Mouse (Mus musculus): ENCODE measurements around the gene Chsy1. TPM values are rescaled to one million over a fixed set of nuclear protein-coding genes. Genes with fewer than 3 reads are reported as not detected.
"Not testable (repeated sequence)": the region's sequence is repeated elsewhere in the genome, so short reads cannot be mapped to it uniquely, and the experiment has no call there.

Chsy1 gene
- total RNA-seq, 2 experiments from 2014 or later, result 2.9 to 3.4 TPM

DNA sequence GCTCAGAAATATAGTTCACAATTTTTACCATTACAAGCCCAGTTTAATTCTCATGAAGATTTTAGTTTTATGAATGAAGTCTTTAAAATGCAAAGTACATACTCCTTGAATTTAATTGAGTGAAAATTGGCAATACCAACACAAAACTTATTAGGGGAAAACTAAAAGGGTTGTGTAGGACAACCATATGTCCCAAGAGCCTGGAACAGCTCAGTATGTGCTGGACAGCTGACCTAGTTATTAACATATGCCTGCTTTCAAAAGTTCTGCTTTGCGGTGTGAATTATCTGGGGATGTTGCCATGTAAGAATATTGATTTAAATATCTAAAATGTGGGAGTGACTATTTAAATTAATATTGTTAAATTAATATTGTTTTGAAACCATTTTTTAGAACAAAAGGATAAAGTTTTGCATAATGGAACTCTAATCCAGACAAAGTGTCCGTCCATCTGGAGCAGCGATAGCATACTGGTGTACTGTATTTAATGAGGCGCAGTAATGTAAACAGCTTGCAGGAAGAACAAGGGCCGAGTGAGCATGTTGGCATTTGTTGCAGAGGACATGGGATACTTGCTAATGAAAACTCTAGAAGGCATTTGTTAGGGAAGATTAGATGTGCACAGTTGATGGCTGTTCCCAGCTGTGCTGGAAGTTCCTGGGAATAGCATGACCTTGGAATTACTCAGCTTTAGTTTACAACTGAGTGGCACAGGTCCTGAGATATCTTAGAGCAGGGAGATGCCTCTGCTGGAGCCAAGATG lies 55.9 kb downstream of the Chsy1 start:
- no peak for DNase-seq
- intact Hi-C loops (cut with DNase I), result no loop called here

DNA sequence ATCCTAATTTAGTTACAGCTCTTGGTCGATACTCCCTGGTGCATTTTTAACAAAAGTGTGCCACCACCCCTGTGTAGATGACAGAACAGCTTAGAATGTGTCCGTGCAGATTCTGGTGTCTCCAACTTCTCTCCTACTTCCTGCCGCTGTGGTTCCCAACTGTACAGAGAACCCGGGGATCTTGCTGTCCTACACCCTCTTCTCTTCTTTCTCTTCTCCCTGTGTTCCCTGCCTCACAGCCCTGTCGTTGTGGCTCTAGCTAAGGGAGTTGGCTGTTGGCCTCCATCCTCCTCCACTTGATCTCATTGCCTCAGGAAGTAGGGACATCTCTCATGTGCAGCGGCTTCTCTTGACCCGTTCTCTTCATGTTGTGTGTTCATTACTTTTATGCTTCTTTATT lies 59.6 kb downstream of the Chsy1 start:
- intact Hi-C loops (cut with DNase I), result no loop called here
- DNase-seq, result no peak

DNA sequence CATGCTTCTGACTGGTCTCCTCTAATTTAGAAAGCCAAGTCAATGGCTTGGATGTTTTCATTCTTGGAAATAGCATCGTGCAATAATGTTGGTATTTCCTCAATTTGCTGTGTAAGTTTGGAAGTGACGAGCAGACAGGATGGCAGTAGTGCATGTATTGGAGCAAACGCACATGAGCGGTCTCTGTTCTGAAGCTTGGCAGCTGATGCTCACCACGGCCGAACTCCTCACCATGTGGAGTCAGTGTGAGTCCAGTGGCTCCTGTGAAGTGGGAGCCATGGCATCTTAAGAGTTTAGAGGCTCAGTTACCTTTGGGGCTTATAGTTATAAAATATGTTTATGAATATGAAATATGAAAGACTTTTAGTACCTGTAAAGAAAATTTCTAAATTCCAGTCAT lies 60.2 kb downstream of the Chsy1 start:
- intact Hi-C loops (cut with DNase I), result no loop called here
- no peak for DNase-seq

GRCm38 (mm10) chr7:66170802-66171505 lies 61.6 kb downstream of the Chsy1 start:
- intact Hi-C loops (cut with DNase I), result no loop called here
- no peak for DNase-seq

- DNase-seq, result no peak
- intact Hi-C loops (cut with DNase I), result no loop called here
Observed at GRCm38 (mm10) chr7:66175738-66176137, 66.4 kb downstream of the Chsy1 start.

- intact Hi-C loops (cut with DNase I), result no loop called here
- DNase-seq, result no peak
Observed at GRCm38 (mm10) chr7:66176256-66176655, 66.9 kb downstream of the Chsy1 start.

DNA sequence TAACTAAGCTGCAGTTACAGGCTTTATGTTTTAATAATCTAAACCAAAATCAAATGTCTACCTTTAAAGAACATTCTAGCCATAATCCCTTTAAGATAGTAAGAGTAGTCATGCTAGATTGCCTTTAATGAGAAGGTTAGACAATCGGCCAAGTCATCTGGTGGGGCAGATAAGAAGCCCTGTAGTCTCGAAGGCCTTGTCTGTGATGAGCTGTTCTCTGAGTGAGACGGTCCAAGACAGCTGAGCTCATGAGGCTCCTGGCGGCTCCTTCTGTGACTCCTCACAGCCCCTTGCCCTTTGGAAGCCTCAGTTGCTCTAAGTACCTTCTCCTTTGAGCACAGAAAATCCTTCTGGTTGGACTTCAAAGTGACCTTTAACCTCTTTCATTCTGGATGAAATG lies 67.6 kb downstream of the Chsy1 start:
- intact Hi-C loops (cut with DNase I), result no loop called here
- no peak for DNase-seq

GRCm38 (mm10) chr7:66178101-66178500 lies 68.8 kb downstream of the Chsy1 start:
- no peak for DNase-seq
- intact Hi-C loops (cut with DNase I), result no loop called here

DNA sequence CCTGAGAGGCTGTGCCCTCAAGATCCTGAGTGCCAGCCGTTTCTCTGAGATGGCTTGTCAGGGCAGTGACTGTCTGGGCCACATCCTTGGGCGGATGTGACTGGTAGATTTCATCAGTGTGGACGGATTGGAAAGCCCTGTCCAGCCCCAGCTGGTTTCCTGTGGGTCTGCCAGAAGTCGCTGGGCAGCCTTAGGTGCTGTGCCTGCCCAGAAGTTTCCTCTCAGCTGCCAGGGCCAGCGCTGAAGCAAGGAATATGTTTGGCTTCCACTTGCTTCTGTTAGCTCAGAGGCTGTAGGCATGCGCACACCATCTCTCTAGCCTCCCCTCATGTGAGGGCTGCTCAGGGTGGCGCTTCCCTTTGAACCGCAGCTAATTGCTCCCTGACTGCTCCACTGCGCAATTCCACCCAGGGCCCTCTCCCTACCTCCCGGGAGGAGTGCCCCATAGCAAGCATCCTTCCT lies 69.8 kb downstream of the Chsy1 start:
- intact Hi-C loops (cut with DNase I), result no loop called here
- DNase-seq, result peak; percentile 27 to 38

DNA sequence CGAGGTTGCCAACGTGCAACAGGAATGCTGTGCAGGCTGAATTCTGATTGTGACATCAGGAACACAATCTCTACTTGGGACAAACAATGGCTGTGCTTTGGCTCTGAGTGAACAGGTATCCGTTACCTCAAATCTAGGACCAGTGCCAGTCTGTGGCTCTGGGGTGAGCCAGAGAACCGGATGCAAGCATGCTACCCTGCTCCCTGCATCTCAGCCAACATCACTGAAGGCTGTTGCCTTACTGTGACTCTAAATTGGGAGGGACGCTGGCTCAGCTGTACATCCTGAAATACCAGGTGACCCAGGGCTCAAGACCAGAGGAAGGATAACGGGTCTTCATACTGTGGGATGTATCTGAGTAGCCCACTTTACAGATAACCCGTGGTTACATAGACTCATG lies 70.4 kb downstream of the Chsy1 start:
- intact Hi-C loops (cut with DNase I), result no loop called here
- DNase-seq, result no peak

DNA sequence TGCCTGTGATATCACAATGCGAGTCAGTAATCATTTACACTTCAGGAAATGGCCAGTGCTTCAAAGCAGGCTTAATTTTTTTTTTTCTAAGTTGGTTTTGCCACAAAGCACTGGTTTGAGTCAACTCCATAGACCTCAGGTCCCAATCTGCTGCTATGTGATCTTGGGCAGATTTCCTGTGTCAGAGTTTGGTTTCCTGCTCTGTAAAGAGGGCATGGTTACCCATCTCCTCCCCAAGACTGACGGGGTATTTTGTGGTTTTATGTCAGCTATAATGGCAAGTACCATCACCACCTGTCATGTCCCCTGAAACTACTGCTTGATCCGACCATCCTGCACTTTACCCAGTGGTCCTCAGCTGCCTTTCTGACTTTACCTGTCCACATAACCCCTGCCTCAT lies 70.9 kb downstream of the Chsy1 start:
- intact Hi-C loops (cut with DNase I), result no loop called here

GRCm38 (mm10) chr7:66180711-66181365 lies 71.5 kb downstream of the Chsy1 start:
- DNase-seq, result no peak
- intact Hi-C loops (cut with DNase I), result no loop called here

More for the DNA sequence above, 70.9 kb downstream of the Chsy1 start:
- no peak for DNase-seq

GRCm38 (mm10) chr7:66182075-66182715 lies 72.9 kb downstream of the Chsy1 start:
- intact Hi-C loops (cut with DNase I), result no loop called here
- no peak for DNase-seq

- DNase-seq, result no peak
- intact Hi-C loops (cut with DNase I), result no loop called here
Observed at GRCm38 (mm10) chr7:66183404-66183803, 74.1 kb downstream of the Chsy1 start.

- intact Hi-C loops (cut with DNase I), result no loop called here
Observed at GRCm38 (mm10) chr7:66184026-66184425, 74.7 kb downstream of the Chsy1 start.

GRCm38 (mm10) chr7:66185370-66185769 lies 76.1 kb downstream of the Chsy1 start:
- no peak for DNase-seq
- intact Hi-C loops (cut with DNase I), result no loop called here

More at GRCm38 (mm10) chr7:66184026-66184425, 74.7 kb downstream of the Chsy1 start:
- DNase-seq, result no peak

DNA sequence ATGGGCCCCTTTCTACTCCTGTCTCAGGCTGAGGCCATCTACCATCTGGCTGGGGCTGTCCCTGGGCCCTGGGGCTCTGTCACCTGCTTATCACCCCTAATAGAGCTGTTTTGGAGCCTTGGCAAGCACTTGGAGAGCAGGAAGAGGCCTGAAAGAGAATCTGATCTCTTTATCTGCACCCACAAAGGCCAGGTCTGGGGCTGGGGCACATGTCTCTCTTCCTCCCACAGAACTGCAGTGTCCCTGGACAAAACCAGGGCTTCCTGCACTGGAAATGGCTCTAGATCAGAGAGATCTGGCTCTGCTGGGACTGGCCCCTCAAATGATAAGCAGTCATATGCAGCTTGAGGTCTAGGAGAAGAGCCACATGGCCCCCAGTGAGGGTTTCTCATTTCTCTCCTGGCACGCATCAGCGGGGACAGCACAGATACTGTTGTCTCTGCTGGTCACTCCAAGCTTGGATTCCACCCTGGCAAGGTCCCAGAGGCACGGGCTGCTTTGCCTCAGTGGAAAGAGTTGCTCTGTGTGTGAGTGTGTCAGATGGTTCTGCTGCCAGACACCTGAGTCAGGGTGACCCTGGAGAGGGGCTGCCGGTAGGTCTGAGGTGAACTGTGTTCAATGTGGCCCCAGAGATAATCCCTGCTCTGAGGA lies 78.4 kb downstream of the Chsy1 start:
- intact Hi-C loops (cut with DNase I), result no loop called here
- DNase-seq, result no peak

DNA sequence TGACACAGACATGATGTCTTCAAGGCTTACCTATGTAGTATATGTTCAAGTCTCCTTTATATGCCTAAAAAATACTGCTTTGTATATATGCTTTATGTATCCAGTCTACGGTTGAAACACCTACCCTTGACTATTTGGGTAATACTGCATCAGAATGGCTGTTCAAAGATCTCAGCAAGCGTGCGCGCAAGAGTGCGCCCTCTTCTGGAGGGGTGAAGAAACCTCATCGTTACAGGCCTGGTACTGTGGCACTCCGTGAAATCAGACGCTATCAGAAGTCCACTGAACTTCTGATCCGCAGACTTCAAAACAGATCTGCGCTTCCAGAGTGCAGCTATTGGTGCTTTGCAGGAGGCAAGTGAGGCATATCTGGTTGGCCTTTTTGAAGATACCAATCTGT lies 81.1 kb downstream of the Chsy1 start:
- intact Hi-C loops (cut with DNase I), result not testable (repeated sequence)

GRCm38 (mm10) chr7:66194511-66194910 lies 85.2 kb downstream of the Chsy1 start:
- intact Hi-C loops (cut with DNase I), result no loop called here
- no peak for DNase-seq

More for the DNA sequence above, 81.1 kb downstream of the Chsy1 start:
- DNase-seq, result not testable (repeated sequence)

DNA sequence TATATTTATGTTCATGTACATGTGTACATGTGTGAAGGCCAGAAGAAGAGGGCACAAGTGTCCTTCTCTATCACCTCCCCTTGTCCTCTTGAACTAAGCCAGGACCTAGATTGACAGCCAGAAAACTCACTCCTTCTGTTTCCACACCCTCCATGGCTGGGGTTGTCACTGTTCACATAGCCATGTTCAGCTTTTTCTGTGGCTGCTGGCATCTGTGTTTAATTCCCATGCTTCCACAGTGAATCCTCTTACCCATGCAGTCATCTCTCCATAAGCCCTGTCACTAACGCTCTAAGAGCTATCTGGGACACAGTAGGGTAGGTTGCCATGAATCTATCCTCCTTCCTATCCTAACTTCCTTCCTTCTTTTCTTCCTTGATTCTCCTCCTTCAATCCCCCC lies 86.6 kb downstream of the Chsy1 start:
- intact Hi-C loops (cut with DNase I), result loop anchor here (5.0 kb wide), 1 partner anchor 79 kb away; no protein-coding TSS in a partner anchor
- DNase-seq, result no peak
